Comparison of ENCODE assay signal across 15 mouse cellular contexts in the genomic region with DNA sequence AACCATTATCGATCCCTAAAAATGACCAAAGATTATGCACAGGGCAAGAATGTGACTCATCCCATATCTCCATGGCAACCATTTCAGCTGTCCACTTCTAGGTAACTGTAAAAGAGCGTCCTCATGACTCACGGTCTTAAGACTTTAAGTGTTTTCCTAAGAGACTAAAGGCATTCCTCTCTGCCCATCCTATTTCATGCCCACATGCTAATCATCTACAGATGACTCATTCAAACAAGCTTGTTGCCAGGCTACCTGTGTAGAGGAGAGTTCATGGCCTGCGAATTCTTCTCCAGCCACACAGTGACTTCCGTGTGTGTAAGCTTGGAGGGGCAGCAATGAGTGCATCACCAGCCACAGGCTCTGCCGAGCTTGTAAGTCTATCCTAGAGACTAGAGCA. TPM values are rescaled to one million over a fixed set of nuclear protein-coding genes. Genes with fewer than 3 reads are reported as not detected.
DNase-seq lines count a peak whose midpoint lies in the region; ATAC-seq and TF ChIP-seq lines count a peak whose summit lies in the region.
"Had no signal": no experiment of that assay in that cellular context is flagged by ENCODE, and none has a peak within 500 bp of the region (broad histone marks: within the 10 kb centered on the region; RNA-seq: fewer than 3 reads in every experiment).

No protein-coding gene starts in this region.

- 46% methylated on average over 6 of the region's 6 CpGs for WGBS in lung, postnatal 0 days
- 97% methylated on average over 6 of the region's 6 CpGs for WGBS in thymus, adult 2 months
- 62% methylated on average over 6 of the region's 6 CpGs for WGBS in heart, embryonic 12.5 days

- peak; percentile 94 for TF ChIP-seq EP300 in lung, postnatal 0 days (IDR thresholded peaks at IDR 0.05)

- no peak overlapping the region for H3K4me2 ChIP-seq in lung, postnatal 0 days (replicated peaks; ENCODE audit: low read depth, low read length)
- no peak overlapping the region for H3K4me2 ChIP-seq in heart, embryonic 12.5 days

- no peak for TF ChIP-seq CTCF in embryonic fibroblast, embryonic 13.5 days (IDR thresholded peaks at IDR 0.05; ENCODE audit: borderline replicate concordance, insufficient read depth, low read length)
- no peak for TF ChIP-seq CTCF in lung, postnatal 0 days (IDR thresholded peaks at IDR 0.05)
- TF ChIP-seq CTCF in thymus, adult 2 months (IDR thresholded peaks at IDR 0.05; ENCODE audit: borderline replicate concordance, control insufficient read depth, extremely low read depth, insufficient read depth, low read length, poor library complexity) = no peak

- H3K9me3 ChIP-seq in lung, postnatal 0 days (ENCODE audit: low read length) = no peaks in the 10 kb centered on the region
- no peaks in the 10 kb centered on the region for H3K9me3 ChIP-seq in heart, embryonic 12.5 days (replicated peaks)
- H3K9me3 ChIP-seq: G1E had no signal

- no peak for TF ChIP-seq POLR2A in embryonic fibroblast, embryonic 13.5 days (IDR thresholded peaks at IDR 0.05; ENCODE audit: low read depth, low read length)
- TF ChIP-seq POLR2A in thymus, adult 2 months (IDR thresholded peaks at IDR 0.05; ENCODE audit: control insufficient read depth, extremely low read depth, insufficient read depth, low read length, poor library complexity) = no peak

- DNase-seq in adrenal gland, adult 2 months = peak; percentile 28
- DNase-seq in adrenal gland, postnatal 4 days (ENCODE audit: low spot score in 2 of 2) = no peak
- peak; percentile 78 for DNase-seq in 3134 (ENCODE audit: extremely low read depth, insufficient read length, low spot score)
- DNase-seq in lung, postnatal 0 days (ENCODE audit: low spot score) = peak; percentile 94
- no peak for DNase-seq in thymus, adult 2 months
- no peak for DNase-seq in embryo, embryonic 9.5 days (ENCODE audit: extremely low spot score)
- DNase-seq: adrenal gland, adult 8-10 months; cerebellum, adult 11-12 months; gastrocnemius, postnatal 10 days; thymus, adult 18-20 months had no signal

- H3K36me3 ChIP-seq in lung, postnatal 0 days (ENCODE audit: insufficient read depth, low read length) = no peaks in the 10 kb centered on the region
- H3K36me3 ChIP-seq in thymus, adult 2 months (ENCODE audit: control insufficient read depth, insufficient read depth, low read length) = no peaks in the 10 kb centered on the region
- H3K36me3 ChIP-seq in heart, embryonic 12.5 days = no peaks in the 10 kb centered on the region
- H3K36me3 ChIP-seq: G1E had no signal

- peaks cover 9% of the 10 kb centered on the region for H3K4me1 ChIP-seq in embryonic fibroblast, embryonic 13.5 days (ENCODE audit: control insufficient read depth, insufficient read depth, low read length)
- peaks cover 5% of the 10 kb centered on the region for H3K4me1 ChIP-seq in lung, postnatal 0 days (ENCODE audit: insufficient read depth, low read depth, low read length)
- peaks cover 30% of the 10 kb centered on the region for H3K4me1 ChIP-seq in thymus, adult 2 months (replicated peaks; ENCODE audit: control insufficient read depth, insufficient read depth, low read length)
- H3K4me1 ChIP-seq in heart, embryonic 12.5 days (replicated peaks) = peaks cover 21% of the 10 kb centered on the region

- H3K27ac ChIP-seq in embryonic fibroblast, embryonic 13.5 days (ENCODE audit: insufficient read depth, low read length) = peak overlapping the region; percentile 24; the same call in 1 of the 2 replicates
- no peak overlapping the region for H3K27ac ChIP-seq in lung, postnatal 0 days (ENCODE audit: low read length)
- H3K27ac ChIP-seq in thymus, adult 2 months (ENCODE audit: control insufficient read depth, insufficient read depth, low read length) = no peak overlapping the region
- no peak overlapping the region for H3K27ac ChIP-seq in heart, embryonic 12.5 days (ENCODE audit: poor library complexity, severe bottlenecking)

- no peak overlapping the region for H3K9ac ChIP-seq in lung, postnatal 0 days (replicated peaks; ENCODE audit: low read depth)
- H3K9ac ChIP-seq in heart, embryonic 12.5 days = no peak overlapping the region

- peaks cover 9% of the 10 kb centered on the region; the same call in 1 of the 2 replicates for H3K27me3 ChIP-seq in lung, postnatal 0 days (replicated peaks; ENCODE audit: insufficient read depth, low read length)
- H3K27me3 ChIP-seq in thymus, adult 2 months (ENCODE audit: control insufficient read depth, insufficient read depth, low read length) = peaks cover 4% of the 10 kb centered on the region; the same call in 1 of the 2 replicates
- peaks cover 35% of the 10 kb centered on the region for H3K27me3 ChIP-seq in heart, embryonic 12.5 days (replicated peaks)

- H3K4me3 ChIP-seq in embryonic fibroblast, embryonic 13.5 days (ENCODE audit: insufficient read depth, low read length) = no peak overlapping the region
- no peak overlapping the region for H3K4me3 ChIP-seq in lung, postnatal 0 days (ENCODE audit: low read depth, low read length)
- no peak overlapping the region for H3K4me3 ChIP-seq in thymus, adult 2 months (ENCODE audit: control insufficient read depth, insufficient read depth, low read length)
- H3K4me3 ChIP-seq in heart, embryonic 12.5 days = no peak overlapping the region

- peak; percentile 79 for ATAC-seq in lung, postnatal 0 days
- no peak for ATAC-seq in heart, embryonic 12.5 days (ENCODE audit: insufficient number of reproducible peaks, low FRiP score)
- ATAC-seq: forebrain, embryonic 14.5 days; hindbrain, embryonic 16.5 days had no signal

RNA-seq across cellular contexts. Expression of gene Lgals3, which starts 4.1 kb away (rescaled TPM):
- total RNA-seq in adrenal gland, adult 2 months (2021) = 10 to 100 TPM; 13.1 to 19.2 TPM
- polyA plus RNA-seq in adrenal gland, adult 2 months (2012; rRNA removed) = 57.6 and 60.8 TPM in 2 replicates
- 10 to 100 TPM in 1 of 2 experiments, 1 to 10 TPM in 1; 5.9 to 11.8 TPM for total RNA-seq in adrenal gland, postnatal 4 days (2021)
- polyA plus RNA-seq in embryonic fibroblast, embryonic 13.5 days (2011; ENCODE audit: insufficient read length, low read depth, missing spikeins) = 117 and 150 TPM in 2 replicates
- polyA plus RNA-seq in lung, postnatal 0 days (2015; fragmentation: Nextera tagmentation; extraction: Ambion mirVana) = 332 and 359 TPM in 2 replicates
- 95.3 and 143 TPM in 2 replicates for polyA plus RNA-seq in thymus, adult 2 months (2012; rRNA removed)
- 1.7 and 1.9 TPM in 2 replicates for polyA plus RNA-seq in heart, embryonic 12.5 days (2016; fragmentation: Nextera tagmentation; extraction: Ambion mirVana)

RNA-seq across cellular contexts. Expression of gene Dlgap5, which starts 46.5 kb away (rescaled TPM):
- 1 to 10 TPM; 1.1 to 1.4 TPM for total RNA-seq in adrenal gland, adult 2 months (2021)
- 0.23 and 0.27 TPM in 2 replicates for polyA plus RNA-seq in adrenal gland, adult 2 months (2012; rRNA removed)
- 10 to 100 TPM; 20.6 to 26.8 TPM for total RNA-seq in adrenal gland, postnatal 4 days (2021)
- 22.6 and 28.8 TPM in 2 replicates for polyA plus RNA-seq in embryonic fibroblast, embryonic 13.5 days (2011; ENCODE audit: insufficient read length, low read depth, missing spikeins)
- polyA plus RNA-seq in lung, postnatal 0 days (2015; fragmentation: Nextera tagmentation; extraction: Ambion mirVana) = 2.0 and 2.3 TPM in 2 replicates
- 15.5 and 21.6 TPM in 2 replicates for polyA plus RNA-seq in thymus, adult 2 months (2012; rRNA removed)
- polyA plus RNA-seq in heart, embryonic 12.5 days (2016; fragmentation: Nextera tagmentation; extraction: Ambion mirVana) = 45.7 and 51.8 TPM in 2 replicates

Comparison
In these comparisons a context has a peak if more than half of its experiments do, and no peak if none do; other contexts are left out.
1. DNase-seq: peak in adrenal gland, adult 2 months (single experiment), 3134 (single experiment) and lung, postnatal 0 days (single experiment); none in adrenal gland, postnatal 4 days (0 of 2), thymus, adult 2 months (single experiment) and embryo, embryonic 9.5 days (single experiment).
2. RNA of gene Lgals3, which starts 4.1 kb away (polyA plus RNA-seq): 332 to 359 TPM in lung, postnatal 0 days, 117 to 150 TPM in embryonic fibroblast, embryonic 13.5 days, 95.3 to 143 TPM in thymus, adult 2 months and 57.6 to 60.8 TPM in adrenal gland, adult 2 months; 1.7 to 1.9 TPM in heart, embryonic 12.5 days; every median in the first group is over 10 times any median in the second.